Mouse (Mus musculus) kidney, embryonic 16.5 days (tissue): ENCODE measurements around the gene Fbxw13. TPM values are rescaled to one million over a fixed set of nuclear protein-coding genes. Genes with fewer than 3 reads are reported as not detected.
"Not testable (repeated sequence)": the region's sequence is repeated elsewhere in the genome, so short reads cannot be mapped to it uniquely, and the experiment has no call there.

Source experiments
- ATAC-seq: fragments of 200-750 bp; cut with Nextera tagmentation; 2 replicates; pipeline ENCODE4 v1.8.0; 2017; ENCODE audit warnings: moderate TSS enrichment; ENCODE audit not compliant: low FRiP score, low TSS enrichment
- H3K27ac ChIP-seq: fragments of 300-500 bp; sonication (generic); 2 replicates; pipeline ENCODE4 v1.5.1; 2014; ENCODE audit warnings: low read length
- H3K27me3 ChIP-seq: fragments of 300-500 bp; sonication (generic); 2 replicates; pipeline ENCODE4 v1.6.1; 2014; ENCODE audit warnings: low read length, control low read depth, mixed read lengths; ENCODE audit not compliant: insufficient read depth
- H3K36me3 ChIP-seq: fragments of 300-500 bp; sonication (generic); 2 replicates; pipeline ENCODE4 v1.6.1; 2014; ENCODE audit warnings: low read length, control low read depth, mixed read lengths; ENCODE audit not compliant: insufficient read depth
- H3K4me1 ChIP-seq: fragments of 300-500 bp; sonication (generic); 2 replicates; pipeline ENCODE4 v1.6.1; 2014; ENCODE audit warnings: low read length, control low read depth, mixed read lengths; ENCODE audit not compliant: insufficient read depth
- H3K4me2 ChIP-seq: fragments of 300-500 bp; sonication (generic); replicated peaks from 2 replicates; pipeline ENCODE4 v1.6.1; 2014; ENCODE audit warnings: low read depth, low read length
- H3K4me3 ChIP-seq: fragments of 300-500 bp; sonication (generic); 2 replicates; pipeline ENCODE4 v1.5.1; 2014; ENCODE audit warnings: mild to moderate bottlenecking, low read length
- H3K9ac ChIP-seq: fragments of 300-500 bp; sonication (generic); replicated peaks from 2 replicates; pipeline ENCODE4 v1.6.1; 2014; ENCODE audit warnings: low read length
- H3K9me3 ChIP-seq: fragments of 300-500 bp; sonication (generic); 2 replicates; pipeline ENCODE4 v1.6.1; 2016; ENCODE audit warnings: low read length, control low read depth
- WGBS: fragments of 180-500 bp; shearing (Covaris S2); extraction: QIAGEN DNeasy Blood & Tissue Kit; methylation state at CpG from one replicate; pipeline ENCODE4 v1.1.7; 2014; 5-methylcytosine and 5-hydroxymethylcytosine counted together
- polyA plus RNA-seq: library from polyadenylated mRNA; unstranded; fragments of >200 nt; fragmentation: Nextera tagmentation; extraction: Ambion mirVana; gene quantifications from 2 replicates; pipeline ENCODE4 v1.2.1, GENCODE M21; 2015

Fbxw13 gene
- polyA plus RNA-seq, result not detected in 2 replicates

GRCm38 (mm10) chr9:109195875-109196274 lies at the start of gene Fbxw13:
Gene Fbxw13 (minus strand): TSS chr9:109195975.
- H3K4me2 ChIP-seq, H3K4me1 ChIP-seq, H3K27me3 ChIP-seq, ATAC-seq, H3K27ac ChIP-seq, H3K36me3 ChIP-seq, H3K4me3 ChIP-seq, H3K9ac ChIP-seq, H3K9me3 ChIP-seq: not testable (repeated sequence)
- 73% methylated on average over 3 of the region's 3 CpGs for WGBS

- Histone ChIP-seq H3K27me3 (no peaks in the 10 kb centered on the region), H3K9me3 (no peaks in the 10 kb centered on the region), H3K4me3 (no peak within 1 kb of the TSS), H3K4me1 (no peaks in the 10 kb centered on the region), H3K9ac (no peak within 1 kb of the TSS), H3K4me2 (no peak within 1 kb of the TSS), H3K27ac (no peak within 1 kb of the TSS), H3K36me3 (no peaks in the 10 kb centered on the region)
- no peak for ATAC-seq
- WGBS, result 84% methylated on average over 1 of the region's 1 CpGs
Observed at GRCm38 (mm10) chr9:109234654-109235053, 38.9 kb upstream of the Fbxw13 start, which contains the start of gene Fbxw20. Gene Fbxw20 (minus strand): TSS chr9:109234754.

GRCm38 (mm10) chr9:109218449-109218848 lies 22.7 kb upstream of the Fbxw13 start:
- Histone ChIP-seq H3K27ac (no peak overlapping the region), H3K9ac (no peak overlapping the region), H3K27me3 (no peaks in the 10 kb centered on the region), H3K4me3 (no peak overlapping the region), H3K36me3 (no peaks in the 10 kb centered on the region), H3K4me2 (no peak overlapping the region), H3K9me3 (no peaks in the 10 kb centered on the region), H3K4me1 (no peaks in the 10 kb centered on the region)
- ATAC-seq, result no peak
- WGBS, result 70% methylated on average over 6 of the region's 6 CpGs

GRCm38 (mm10) chr9:109201347-109201746 lies 5.6 kb upstream of the Fbxw13 start:
- not testable (repeated sequence) for ATAC-seq, H3K27ac ChIP-seq, H3K4me1 ChIP-seq, H3K9ac ChIP-seq, H3K4me2 ChIP-seq, H3K36me3 ChIP-seq, H3K9me3 ChIP-seq, H3K4me3 ChIP-seq, H3K27me3 ChIP-seq
- WGBS, result 67% methylated on average over 1 of the region's 1 CpGs

GRCm38 (mm10) chr9:109200349-109200748 lies 4.6 kb upstream of the Fbxw13 start:
- no peaks in the 10 kb centered on the region for H3K27me3 ChIP-seq
- H3K4me1 ChIP-seq, result no peaks in the 10 kb centered on the region
- no peak overlapping the region for H3K27ac ChIP-seq
- H3K9me3 ChIP-seq, result no peaks in the 10 kb centered on the region
- no peaks in the 10 kb centered on the region for H3K36me3 ChIP-seq
- no peak overlapping the region for H3K4me2 ChIP-seq
- H3K9ac ChIP-seq, result no peak overlapping the region
- 90% methylated on average over 1 of the region's 1 CpGs for WGBS
- no peak overlapping the region for H3K4me3 ChIP-seq
- ATAC-seq, result no peak

- Histone ChIP-seq H3K4me3 (no peak overlapping the region), H3K9ac (no peak overlapping the region), H3K4me2 (no peak overlapping the region), H3K9me3 (no peaks in the 10 kb centered on the region), H3K4me1 (no peaks in the 10 kb centered on the region), H3K27me3 (no peaks in the 10 kb centered on the region), H3K27ac (no peak overlapping the region), H3K36me3 (no peaks in the 10 kb centered on the region)
- WGBS, result 56% methylated on average over 1 of the region's 1 CpGs
- no peak for ATAC-seq
Observed at GRCm38 (mm10) chr9:109199353-109199752, 3.6 kb upstream of the Fbxw13 start.

GRCm38 (mm10) chr9:109177208-109177607 lies 18.6 kb downstream of the Fbxw13 start:
- no peak for ATAC-seq
- H3K9me3 ChIP-seq, result 0 out of 2 replicates have a peak, but pooled peaks cover 6% of the 10 kb centered on the region

GRCm38 (mm10) chr9:109176301-109176700 lies 19.5 kb downstream of the Fbxw13 start:
- 88% methylated on average over 1 of the region's 1 CpGs for WGBS
- Histone ChIP-seq H3K9ac (no peak overlapping the region), H3K27ac (no peak overlapping the region), H3K27me3 (no peaks in the 10 kb centered on the region), H3K36me3 (no peaks in the 10 kb centered on the region), H3K4me1 (no peaks in the 10 kb centered on the region), H3K9me3 (0 out of 2 replicates have a peak, but pooled peaks cover 6% of the 10 kb centered on the region), H3K4me2 (no peak overlapping the region), H3K4me3 (no peak overlapping the region)
- ATAC-seq, result no peak

More at GRCm38 (mm10) chr9:109177208-109177607, 18.6 kb downstream of the Fbxw13 start:
- WGBS, result 63% methylated on average over 1 of the region's 1 CpGs
- Histone ChIP-seq H3K4me2 (no peak overlapping the region), H3K4me1 (no peaks in the 10 kb centered on the region), H3K36me3 (no peaks in the 10 kb centered on the region), H3K4me3 (no peak overlapping the region), H3K27ac (no peak overlapping the region), H3K27me3 (no peaks in the 10 kb centered on the region), H3K9ac (no peak overlapping the region)

- no peak overlapping the region for H3K4me2 ChIP-seq
- no peak overlapping the region for H3K4me3 ChIP-seq
- no peak overlapping the region for H3K27ac ChIP-seq
- no peak for ATAC-seq
- no peaks in the 10 kb centered on the region for H3K36me3 ChIP-seq
- no peak overlapping the region for H3K9ac ChIP-seq
- H3K9me3 ChIP-seq, result 0 out of 2 replicates have a peak, but pooled peaks cover 3% of the 10 kb centered on the region
- no peaks in the 10 kb centered on the region for H3K4me1 ChIP-seq
- no peaks in the 10 kb centered on the region for H3K27me3 ChIP-seq
Observed at GRCm38 (mm10) chr9:109167316-109167715, 28.5 kb downstream of the Fbxw13 start.

GRCm38 (mm10) chr9:109161941-109162340 lies 33.8 kb downstream of the Fbxw13 start, which contains the start of gene Fbxw21:
Gene Fbxw21 (minus strand): TSS chr9:109162041.
- Histone ChIP-seq H3K4me1 (no peaks in the 10 kb centered on the region), H3K4me2 (no peak within 1 kb of the TSS), H3K36me3 (no peaks in the 10 kb centered on the region), H3K4me3 (no peak within 1 kb of the TSS), H3K27me3 (no peaks in the 10 kb centered on the region), H3K9me3 (no peaks in the 10 kb centered on the region), H3K9ac (no peak within 1 kb of the TSS), H3K27ac (no peak within 1 kb of the TSS)
- 79% methylated on average over 3 of the region's 3 CpGs for WGBS
- no peak for ATAC-seq
